Mouse (Mus musculus) layer of hippocampus, postnatal 36 days (tissue): ENCODE measurements around the gene Phactr1. TPM values are rescaled to one million over a fixed set of nuclear protein-coding genes. Genes with fewer than 3 reads are reported as not detected.
A peak's percentile ranks its signal among the peaks of the same experiment; 100 is the strongest.

Experiments used
- DNase-seq, 2 experiments: peaks; one replicate each; pipeline ENCODE4 v3.0.0; 2022
- total RNA-seq, 2 experiments: library from RNA; stranded (reverse); gene quantifications; 2 replicates each; pipeline ENCODE4 v1.2.3; 2021

Gene Phactr1
- total RNA-seq, 2 experiments from 2014 or later: 294 to 305 TPM

- no peak for DNase-seq
Measured at GRCm38 (mm10) chr13:42976967-42977366, 296.5 kb downstream of the Phactr1 start.

GRCm38 (mm10) chr13:42980581-42980980 lies 300.2 kb downstream of the Phactr1 start:
- no peak for DNase-seq

DNA sequence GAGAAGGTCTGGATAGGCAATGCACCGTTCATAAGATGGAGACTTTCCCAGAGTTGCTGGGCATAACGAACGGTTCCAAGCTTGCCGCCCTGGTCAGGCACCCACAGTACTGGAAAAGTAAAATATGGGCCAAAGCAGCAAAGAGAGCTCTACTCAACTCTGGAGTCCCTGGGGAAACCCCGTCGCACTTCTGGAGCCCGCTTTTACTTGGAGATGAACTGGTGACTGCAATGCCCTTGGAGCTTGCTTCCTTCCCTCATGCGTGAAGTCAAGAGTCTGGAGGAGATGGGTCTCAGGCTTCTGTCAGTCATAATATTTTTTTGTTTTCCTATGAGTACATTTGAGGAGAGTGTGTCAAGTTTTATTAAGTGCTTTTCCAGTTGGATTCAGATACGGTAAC lies 302.2 kb downstream of the Phactr1 start:
- DNase-seq: no peak

- DNase-seq: no peak
Measured at GRCm38 (mm10) chr13:42985806-42986205, 305.4 kb downstream of the Phactr1 start.

DNA sequence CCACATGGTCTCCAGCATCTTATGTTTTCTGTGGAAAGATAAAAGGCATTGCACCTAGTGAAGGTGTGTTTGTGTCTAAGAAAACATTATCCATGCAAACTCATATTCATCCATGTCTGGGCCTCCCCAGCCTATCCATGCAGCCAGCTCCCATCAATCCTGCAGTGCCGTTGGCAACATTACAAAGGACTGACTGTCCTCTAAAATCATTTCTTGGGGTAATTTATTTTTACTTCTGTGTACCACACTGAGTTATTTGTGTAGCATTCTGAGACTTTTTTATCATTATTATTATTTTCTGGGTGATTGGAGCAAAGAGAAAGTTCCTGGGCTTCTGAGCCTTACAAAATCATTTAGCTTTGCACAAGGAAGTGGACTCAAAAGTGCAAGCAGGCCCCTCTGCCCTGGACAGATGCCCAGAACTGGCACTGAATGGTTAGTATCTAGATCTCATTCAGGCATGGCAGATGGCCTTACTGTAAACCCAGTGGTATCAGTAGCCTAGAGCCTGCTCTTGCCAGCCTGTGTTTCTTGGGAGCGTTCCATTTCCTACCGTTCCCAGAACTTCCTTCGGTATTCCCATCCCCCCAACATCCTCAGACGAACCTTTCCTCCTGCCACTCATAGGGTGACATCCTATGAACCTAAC lies 307.6 kb downstream of the Phactr1 start:
- no peak for DNase-seq

GRCm38 (mm10) chr13:42989481-42989880 lies 309.1 kb downstream of the Phactr1 start:
- no peak for DNase-seq

GRCm38 (mm10) chr13:42990051-42990450 lies 309.6 kb downstream of the Phactr1 start:
- DNase-seq: no peak

GRCm38 (mm10) chr13:42990493-42991111 lies 310.2 kb downstream of the Phactr1 start:
- DNase-seq: no peak

GRCm38 (mm10) chr13:42991164-42991563 lies 310.7 kb downstream of the Phactr1 start:
- no peak for DNase-seq

DNA sequence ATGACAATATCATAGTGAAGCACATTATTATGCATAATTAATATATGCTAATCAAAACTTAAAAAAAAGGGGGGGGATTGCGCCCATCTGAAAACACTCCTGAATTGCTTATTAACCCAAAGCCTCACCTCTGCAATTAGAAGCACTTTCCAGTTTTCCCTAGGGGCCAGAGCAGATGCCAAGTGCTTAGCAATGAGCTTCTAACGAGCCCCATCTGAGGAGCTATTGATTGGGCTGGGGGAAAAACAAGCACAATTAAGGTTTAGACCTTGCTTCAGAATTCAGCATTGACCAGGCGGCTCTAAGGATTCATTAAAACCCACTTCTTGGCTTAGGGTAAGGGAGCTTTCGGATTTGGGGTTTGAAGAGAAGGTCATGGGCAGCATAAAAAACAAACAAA lies 311.9 kb downstream of the Phactr1 start:
- DNase-seq: no peak

DNA sequence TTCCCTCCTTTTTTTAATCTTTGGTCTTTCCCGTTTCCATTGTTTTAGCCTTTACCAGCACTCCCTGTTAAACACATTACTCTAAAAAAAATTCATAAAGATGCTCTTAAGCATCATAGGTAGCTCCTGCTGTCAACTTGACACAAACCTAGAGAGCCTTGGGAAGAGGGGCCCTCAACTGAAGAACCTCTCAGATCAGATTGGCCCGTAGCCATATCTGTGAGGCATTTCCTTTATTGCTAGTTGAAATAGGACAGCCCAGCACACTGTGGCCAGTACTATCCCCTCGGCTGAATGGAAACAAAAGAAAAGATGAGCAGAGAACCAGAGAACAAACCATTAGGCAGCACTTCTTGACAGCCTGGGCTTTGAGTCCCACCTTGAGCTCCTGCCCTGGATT lies 313.9 kb downstream of the Phactr1 start:
- no peak for DNase-seq

GRCm38 (mm10) chr13:42996188-42996587 lies 315.8 kb downstream of the Phactr1 start:
- no peak for DNase-seq

- DNase-seq: no peak
Measured at GRCm38 (mm10) chr13:42999287-42999686, 318.9 kb downstream of the Phactr1 start.

DNA sequence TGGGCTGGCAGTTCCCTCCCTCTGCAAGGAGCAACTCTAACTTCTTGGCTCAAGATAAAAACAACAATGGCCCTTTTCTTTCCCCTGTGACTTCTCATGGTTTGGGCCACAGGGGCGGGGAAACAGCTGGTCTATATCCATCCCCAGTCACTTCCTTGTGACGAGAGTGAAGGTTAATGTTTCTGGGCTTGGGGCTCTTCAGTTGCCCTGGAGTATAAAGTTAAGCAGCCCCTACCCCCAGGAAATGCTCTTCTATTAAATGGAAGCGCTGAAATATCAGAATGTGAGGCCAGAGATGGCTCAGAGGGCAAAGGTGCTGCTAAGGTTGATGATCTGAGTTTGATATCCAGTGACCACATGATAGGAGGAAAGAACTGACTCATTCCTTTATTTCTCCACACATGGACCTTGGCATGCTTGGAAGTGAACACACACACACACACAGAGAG lies 324.7 kb downstream of the Phactr1 start:
- no peak for DNase-seq

DNA sequence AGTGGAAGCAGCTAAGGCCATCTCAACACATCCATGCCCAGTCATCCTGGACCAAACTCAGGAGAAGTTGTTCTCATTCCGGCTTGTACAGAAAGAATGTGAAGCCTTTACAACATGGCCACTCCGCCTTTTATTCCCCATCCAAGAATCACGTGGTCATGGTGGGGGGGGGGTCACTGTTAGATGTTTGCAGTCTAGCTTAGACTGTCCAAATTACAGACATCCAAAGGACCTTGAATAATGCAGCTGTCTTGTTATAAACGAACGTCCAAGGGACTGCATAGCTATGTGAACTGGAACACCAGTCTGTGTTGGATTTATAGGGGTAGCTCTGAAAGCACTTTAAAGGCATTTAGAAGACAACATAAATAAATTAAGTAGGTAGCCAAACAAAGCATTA lies 328.0 kb downstream of the Phactr1 start:
- DNase-seq: no peak

DNA sequence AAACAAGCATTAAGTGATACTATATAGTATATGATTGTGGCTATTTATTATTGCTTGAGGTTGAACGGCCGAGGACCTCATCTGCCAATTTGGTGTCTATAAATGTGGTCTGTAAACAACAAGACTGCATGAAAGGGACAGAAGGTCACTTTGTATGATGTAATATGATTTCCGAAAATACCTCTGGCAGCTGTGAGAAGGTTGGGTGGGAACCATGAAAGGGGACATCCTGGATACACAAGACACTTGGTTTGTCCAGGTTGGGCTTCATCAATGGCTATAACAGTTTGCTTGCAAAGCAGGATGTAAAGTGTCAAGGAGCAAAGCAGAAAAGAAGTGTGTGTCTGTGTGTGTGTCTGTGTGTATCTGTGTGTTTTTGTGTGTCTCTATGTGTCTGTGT lies 329.2 kb downstream of the Phactr1 start:
- DNase-seq: no peak

DNA sequence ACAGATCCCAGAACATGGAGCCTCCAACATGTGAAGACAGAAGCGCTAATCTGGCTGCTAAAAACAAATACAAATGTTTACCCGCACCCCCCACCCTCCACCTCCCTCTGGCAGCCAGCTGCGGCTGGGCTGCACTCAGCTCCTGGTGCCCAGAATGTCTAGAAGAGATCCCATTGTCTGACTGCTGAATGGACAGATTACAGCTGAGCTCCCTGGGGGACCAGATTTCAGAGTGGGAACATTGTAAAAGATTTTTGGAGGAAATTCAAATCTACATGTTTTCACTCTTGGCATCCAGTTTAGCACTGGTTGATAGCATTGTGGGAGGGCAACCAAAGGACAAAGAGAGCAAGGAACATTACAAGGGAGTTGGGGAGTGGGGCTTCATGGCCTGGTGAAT lies 331.1 kb downstream of the Phactr1 start:
- DNase-seq: peak in 1 of 2 experiments; percentile 23

- DNase-seq: no peak
Measured at GRCm38 (mm10) chr13:43013984-43014383, 333.6 kb downstream of the Phactr1 start.

DNA sequence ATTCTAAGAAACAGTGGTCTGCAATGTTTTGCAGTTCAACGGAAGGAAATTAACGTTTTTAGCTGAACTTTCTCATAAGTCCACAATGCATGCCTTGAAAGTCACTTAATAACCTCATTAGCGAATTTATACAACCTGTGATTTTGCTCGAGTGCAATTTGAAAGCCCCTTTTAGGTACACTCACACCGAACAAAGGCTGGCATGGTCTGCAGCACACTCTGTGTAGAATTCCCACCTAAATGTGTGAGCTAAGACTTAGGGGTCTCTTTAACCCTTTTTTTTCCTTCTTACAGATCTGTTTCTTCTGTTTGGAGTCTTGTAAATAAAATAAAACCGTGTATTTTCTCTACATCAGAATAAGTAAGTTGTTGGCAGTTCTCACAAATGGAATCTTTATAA lies 335.3 kb downstream of the Phactr1 start:
- no peak for DNase-seq

GRCm38 (mm10) chr13:43018863-43019262 lies 338.4 kb downstream of the Phactr1 start:
- no peak for DNase-seq

GRCm38 (mm10) chr13:43021031-43021430 lies 340.6 kb downstream of the Phactr1 start:
- DNase-seq: no peak

DNA sequence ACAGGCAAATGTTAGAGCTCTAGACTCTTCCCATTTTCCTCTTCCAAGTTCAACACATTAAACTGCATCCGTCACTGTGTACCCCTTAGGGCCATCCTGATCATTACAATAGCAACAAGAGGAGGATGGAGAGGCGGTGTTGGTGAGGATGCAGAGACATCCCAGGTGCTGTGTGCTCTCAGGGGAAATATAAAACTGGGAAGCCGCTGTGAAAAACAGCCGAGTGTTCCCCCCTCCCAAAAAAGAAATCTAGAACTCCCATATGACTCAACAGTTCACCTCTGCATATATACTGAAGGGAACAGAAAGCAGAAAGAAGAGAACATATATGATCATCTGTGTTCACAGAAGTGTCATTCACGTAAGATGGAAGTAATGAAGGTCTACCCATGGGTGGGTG lies 342.6 kb downstream of the Phactr1 start:
- no peak for DNase-seq

DNA sequence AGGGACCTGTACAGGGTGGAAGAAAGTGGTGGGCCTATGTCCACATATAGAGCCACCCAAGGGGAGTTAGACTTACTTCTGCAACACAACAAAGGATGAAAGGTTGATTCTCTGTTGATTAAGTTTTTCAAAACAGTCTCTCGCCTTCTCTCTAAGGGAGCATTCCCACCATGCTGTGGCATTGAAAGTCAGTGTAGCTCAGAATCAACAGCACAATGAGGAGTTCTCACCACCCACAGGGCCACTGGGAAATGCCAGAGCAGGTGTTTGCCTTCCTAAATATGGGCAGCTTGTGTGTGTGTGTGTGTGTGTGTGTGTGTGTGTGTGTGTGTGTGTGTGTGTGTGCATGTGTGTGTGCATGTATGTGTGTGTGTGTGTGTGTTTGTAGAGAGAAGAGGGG lies 347.1 kb downstream of the Phactr1 start:
- DNase-seq: no peak

- no peak for DNase-seq
Measured at GRCm38 (mm10) chr13:43030222-43030621, 349.8 kb downstream of the Phactr1 start.
